Mouse (Mus musculus) heart, embryonic 16.5 days (tissue): ENCODE data around the gene Efcab9. TPM values are rescaled to one million over a fixed set of nuclear protein-coding genes. Genes with fewer than 3 reads are reported as not detected.

Experiments
- ATAC-seq: fragments of 200-750 bp; cut with Nextera tagmentation; replicated peaks from 2 replicates; pipeline ENCODE4 v1.8.0; 2017; ENCODE audit warnings: moderate number of reproducible peaks; ENCODE audit not compliant: insufficient read depth, low FRiP score; ENCODE audit errors: extremely low read depth
- H3K27ac ChIP-seq: fragments of 300-500 bp; sonication (generic); 2 replicates; pipeline ENCODE4 v1.5.1; 2014; ENCODE audit warnings: mild to moderate bottlenecking, low read length, control low read depth, moderate library complexity
- H3K27me3 ChIP-seq: fragments of 300-500 bp; sonication (generic); 2 replicates; pipeline ENCODE4 v1.6.1; 2014; ENCODE audit warnings: low read length, mixed read lengths; ENCODE audit not compliant: control insufficient read depth, insufficient read depth
- H3K36me3 ChIP-seq: fragments of 300-500 bp; sonication (generic); 2 replicates; pipeline ENCODE4 v1.6.1; 2014; ENCODE audit not compliant: control insufficient read depth, insufficient read depth
- H3K4me1 ChIP-seq: fragments of 300-500 bp; sonication (generic); 2 replicates; pipeline ENCODE4 v1.6.1; 2014; ENCODE audit warnings: low read length, mixed read lengths; ENCODE audit not compliant: control insufficient read depth, insufficient read depth
- H3K4me2 ChIP-seq: fragments of 300-500 bp; sonication (generic); 2 replicates; pipeline ENCODE4 v1.6.1; 2014; ENCODE audit warnings: low read depth, mild to moderate bottlenecking, control low read depth, low read length
- H3K4me3 ChIP-seq: fragments of 300-500 bp; sonication (generic); 2 replicates; pipeline ENCODE4 v1.5.1; 2014; ENCODE audit warnings: mild to moderate bottlenecking, control low read depth, low read length
- H3K9ac ChIP-seq: fragments of 300-500 bp; sonication (generic); 2 replicates; pipeline ENCODE4 v1.6.1; 2014; ENCODE audit warnings: low read length, control low read depth
- H3K9me3 ChIP-seq: fragments of 300-500 bp; sonication (generic); replicated peaks from 2 replicates; pipeline ENCODE4 v1.6.1; 2016; ENCODE audit warnings: low read length; ENCODE audit not compliant: control insufficient read depth
- WGBS: fragments of 180-500 bp; shearing (Covaris S2); extraction: QIAGEN DNeasy Blood & Tissue Kit; methylation state at CpG from one replicate; pipeline ENCODE4 v1.1.7; 2014; 5-methylcytosine and 5-hydroxymethylcytosine counted together
- polyA plus RNA-seq: library from polyadenylated mRNA; unstranded; fragments of >200 nt; fragmentation: Nextera tagmentation; extraction: Ambion mirVana; gene quantifications from 2 replicates; pipeline ENCODE4 v1.2.1, GENCODE M21; 2015

The Efcab9 gene
- polyA plus RNA-seq, 1 experiment from 2014 or later, result 0.56 TPM

DNA sequence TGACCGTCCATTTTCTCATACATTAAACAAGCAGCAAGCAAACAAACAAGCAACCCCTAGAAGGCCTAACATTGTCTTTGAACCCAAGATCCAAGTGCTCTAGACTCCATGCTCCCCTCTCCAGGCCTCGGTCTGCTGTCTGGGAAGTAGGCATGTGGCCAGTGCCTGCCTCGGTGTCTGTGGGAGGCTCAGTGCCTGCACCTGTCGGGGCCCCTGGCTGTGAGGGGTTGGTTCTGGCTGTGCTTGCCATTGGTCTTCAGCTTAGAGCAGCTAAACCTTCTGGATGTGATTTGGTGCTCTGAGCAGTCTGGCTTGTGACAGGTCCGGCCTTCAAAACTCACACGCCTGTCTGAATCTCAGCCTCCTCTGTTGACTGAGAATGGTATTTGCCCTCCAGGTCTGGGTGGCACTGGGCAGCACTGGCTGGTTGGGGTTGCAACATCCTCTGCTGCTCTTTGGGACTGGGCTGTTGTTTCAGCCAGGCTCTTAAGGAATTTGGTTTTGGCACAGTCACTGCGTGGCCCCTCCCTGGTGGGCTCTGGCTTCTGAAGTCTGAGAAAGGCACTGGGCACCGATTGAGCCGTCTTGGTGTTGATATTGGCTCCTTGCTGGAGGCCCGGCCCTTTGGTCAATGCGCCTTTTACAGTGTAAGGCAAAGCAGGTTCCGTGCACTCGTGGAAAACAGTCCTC lies 20.7 kb upstream of the Efcab9 start:
- peak; percentile 29; the same call in 1 of the 2 replicates for ATAC-seq
- Histone ChIP-seq H3K9ac (no peak overlapping the region; the same call in 1 of the 2 replicates), H3K27ac (peak overlapping the region; percentile 33), H3K9me3 (no peaks in the 10 kb centered on the region), H3K4me1 (peaks cover 45% of the 10 kb centered on the region), H3K36me3 (no peaks in the 10 kb centered on the region), H3K4me2 (0 out of 2 replicates have a peak overlapping the region, but pooled peaks have one; percentile 2), H3K27me3 (no peaks in the 10 kb centered on the region), H3K4me3 (no peak overlapping the region)
- WGBS, result 57% methylated on average over 13 of the region's 13 CpGs

DNA sequence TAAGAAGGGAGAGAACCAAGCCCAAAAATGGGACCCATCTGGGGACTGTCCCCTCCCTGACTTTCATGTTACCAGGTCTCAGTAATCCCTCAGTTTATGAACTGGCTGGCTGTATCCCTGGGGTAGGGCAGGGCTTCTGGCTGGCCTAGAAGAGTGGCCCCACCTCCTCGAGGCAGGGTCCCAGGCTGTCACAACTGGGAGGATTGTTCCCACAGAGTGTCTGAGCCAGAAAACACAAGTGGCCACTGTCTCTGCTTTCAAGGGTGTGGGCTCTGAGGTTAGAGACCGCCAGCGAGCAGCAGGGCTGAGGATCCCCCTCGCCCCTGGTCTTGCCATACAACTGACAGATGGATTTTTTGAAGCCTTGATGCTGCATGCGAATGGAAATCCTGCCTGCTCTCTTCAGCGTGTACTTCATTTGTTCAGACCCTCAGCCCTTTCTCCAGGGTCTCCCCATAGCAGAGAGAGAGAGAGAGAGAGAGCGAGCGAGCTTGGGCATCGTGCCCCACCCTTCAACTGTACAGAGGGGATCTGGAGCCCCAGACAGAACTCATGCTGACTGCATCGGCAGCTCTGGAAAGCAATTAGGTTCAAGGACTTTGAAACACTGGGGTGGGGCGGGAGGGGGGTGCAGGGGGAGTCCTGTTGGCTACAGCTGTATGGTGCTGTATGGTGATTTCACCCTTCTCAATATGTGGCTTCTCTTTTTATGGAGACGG lies 19.9 kb upstream of the Efcab9 start:
- H3K4me2 ChIP-seq, result no peak overlapping the region
- H3K4me1 ChIP-seq, result peaks cover 45% of the 10 kb centered on the region
- no peak overlapping the region for H3K9ac ChIP-seq
- H3K27ac ChIP-seq, result 0 out of 2 replicates have a peak overlapping the region, but pooled peaks have one; percentile 4
- no peaks in the 10 kb centered on the region for H3K36me3 ChIP-seq
- ATAC-seq, result no peak
- no peaks in the 10 kb centered on the region for H3K9me3 ChIP-seq
- H3K4me3 ChIP-seq, result no peak overlapping the region
- H3K27me3 ChIP-seq, result no peaks in the 10 kb centered on the region
- WGBS, result 61% methylated on average over 12 of the region's 12 CpGs

DNA sequence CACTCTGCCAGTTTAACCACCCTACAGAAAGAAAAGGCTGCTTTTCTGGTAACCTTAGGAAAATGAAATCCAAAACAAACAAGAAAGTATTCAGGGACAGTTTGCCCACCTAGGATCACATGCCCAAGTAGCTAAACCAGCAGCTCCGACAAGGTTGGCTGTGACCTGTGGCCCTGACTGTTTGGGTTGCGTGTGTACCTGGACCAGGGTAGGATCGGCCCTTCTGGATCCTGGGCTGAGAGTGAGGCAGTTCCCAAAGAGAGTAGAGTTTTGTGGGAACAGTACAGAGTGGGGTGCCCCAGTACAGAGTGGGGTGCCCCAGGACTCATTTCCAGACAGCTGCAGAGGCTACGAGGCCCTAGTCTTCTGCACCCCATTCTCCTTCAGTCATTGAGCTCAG lies 19.2 kb upstream of the Efcab9 start:
- no peak overlapping the region for H3K9ac ChIP-seq
- H3K4me2 ChIP-seq, result no peak overlapping the region
- no peak overlapping the region for H3K4me3 ChIP-seq
- H3K4me1 ChIP-seq, result peaks cover 45% of the 10 kb centered on the region
- H3K27me3 ChIP-seq, result no peaks in the 10 kb centered on the region
- no peaks in the 10 kb centered on the region for H3K36me3 ChIP-seq
- no peak overlapping the region for H3K27ac ChIP-seq
- no peaks in the 10 kb centered on the region for H3K9me3 ChIP-seq
- no peak for ATAC-seq
- 92% methylated on average over 4 of the region's 4 CpGs for WGBS

DNA sequence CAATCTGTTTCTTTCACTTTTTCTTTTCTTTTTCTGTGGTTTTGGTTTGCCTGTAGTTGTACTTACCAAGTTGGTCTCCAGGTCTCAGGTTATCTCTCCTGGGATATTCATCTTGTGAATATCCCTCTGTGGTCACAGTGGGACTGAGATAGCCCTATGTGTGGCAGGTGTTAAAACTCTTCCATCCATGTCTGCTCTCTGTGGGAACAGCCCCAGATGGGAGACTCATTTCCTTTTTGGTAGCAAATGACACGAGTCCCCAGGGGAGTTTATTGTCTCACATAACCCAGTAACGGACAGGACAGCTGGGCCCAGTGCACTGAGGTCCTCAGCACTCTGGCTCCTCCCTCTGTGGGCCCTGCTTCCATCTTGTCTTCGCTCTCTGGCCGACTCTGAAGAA lies 18.2 kb upstream of the Efcab9 start:
- no peak for ATAC-seq
- 66% methylated on average over 4 of the region's 4 CpGs for WGBS
- Histone ChIP-seq H3K4me3 (no peak overlapping the region), H3K4me1 (peaks cover 41% of the 10 kb centered on the region), H3K9me3 (no peaks in the 10 kb centered on the region), H3K4me2 (no peak overlapping the region), H3K36me3 (no peaks in the 10 kb centered on the region), H3K27ac (no peak overlapping the region), H3K27me3 (no peaks in the 10 kb centered on the region), H3K9ac (no peak overlapping the region)

DNA sequence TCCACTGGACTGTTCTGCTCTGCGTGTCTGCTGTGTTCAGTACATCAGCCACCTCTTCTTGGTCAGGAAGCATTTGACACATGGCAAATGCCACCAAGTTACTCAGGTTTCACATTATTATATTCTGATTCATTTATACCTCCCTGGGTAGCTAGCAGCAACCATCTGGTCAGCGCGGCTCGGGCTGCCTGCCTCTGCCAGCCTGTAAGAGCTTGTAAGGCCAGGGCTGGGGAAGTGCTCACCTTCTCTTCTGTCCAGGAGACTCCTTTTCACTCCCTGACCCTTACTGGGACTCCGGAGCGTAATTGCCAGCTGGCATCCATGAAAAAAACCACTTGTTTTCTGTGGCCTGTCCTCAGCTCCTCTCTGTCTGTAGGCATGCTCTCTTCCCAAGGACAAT lies 17.4 kb upstream of the Efcab9 start:
- Histone ChIP-seq H3K4me2 (no peak overlapping the region), H3K27me3 (no peaks in the 10 kb centered on the region), H3K27ac (no peak overlapping the region), H3K36me3 (no peaks in the 10 kb centered on the region), H3K4me1 (peaks cover 35% of the 10 kb centered on the region), H3K9ac (no peak overlapping the region), H3K9me3 (no peaks in the 10 kb centered on the region), H3K4me3 (no peak overlapping the region)
- ATAC-seq, result no peak
- 84% methylated on average over 6 of the region's 6 CpGs for WGBS

DNA sequence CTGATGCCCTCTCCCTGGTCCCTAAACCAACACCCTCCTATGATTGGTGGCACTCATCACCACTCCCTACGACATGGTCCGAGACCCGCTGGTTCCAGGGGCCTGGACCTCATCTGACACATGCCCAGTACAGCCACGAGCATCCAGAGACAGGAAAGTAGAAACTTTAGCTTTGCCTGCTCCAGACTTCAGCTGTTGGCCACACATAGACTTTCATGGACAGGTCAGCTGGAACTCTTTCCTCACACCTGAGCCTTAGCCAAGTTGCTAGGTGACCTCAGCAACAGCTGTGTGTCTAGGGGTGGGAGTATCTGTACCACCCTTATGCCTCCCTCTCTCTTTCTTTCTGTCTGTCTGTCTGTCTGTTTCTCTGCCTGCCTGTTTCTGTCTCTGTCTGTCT lies 16.4 kb upstream of the Efcab9 start:
- Histone ChIP-seq H3K27ac (no peak overlapping the region), H3K9ac (no peak overlapping the region), H3K36me3 (no peaks in the 10 kb centered on the region), H3K27me3 (no peaks in the 10 kb centered on the region), H3K9me3 (no peaks in the 10 kb centered on the region), H3K4me3 (no peak overlapping the region), H3K4me2 (no peak overlapping the region), H3K4me1 (peaks cover 25% of the 10 kb centered on the region)
- no peak for ATAC-seq
- WGBS, result 56% methylated on average over 4 of the region's 4 CpGs

DNA sequence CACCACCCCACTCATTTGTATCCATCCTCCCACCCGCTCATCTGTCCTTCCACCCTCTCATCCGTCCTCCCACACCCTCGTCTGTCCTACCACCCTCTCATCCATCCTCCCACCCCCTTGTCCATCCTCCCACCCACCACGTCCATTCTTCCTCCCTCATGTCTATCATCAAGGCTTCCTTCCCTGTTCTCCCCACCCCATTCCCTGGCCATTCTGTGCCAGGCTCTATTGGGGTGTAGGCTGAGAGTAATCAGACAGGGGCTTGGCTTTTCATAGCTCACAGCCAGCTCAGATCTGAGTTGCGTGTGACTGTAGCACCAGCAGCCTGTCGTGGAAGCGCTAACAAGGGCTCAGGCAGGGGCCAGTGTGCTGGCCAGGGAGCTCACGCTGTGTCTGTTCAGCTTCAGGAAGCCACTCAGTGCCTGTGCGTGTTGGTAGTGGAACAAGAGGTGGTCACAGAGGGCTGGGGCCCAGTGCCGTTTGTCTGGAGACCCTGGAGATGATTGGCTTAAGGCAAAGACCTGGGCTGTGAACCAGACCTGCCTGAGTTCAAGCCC lies 15.6 kb upstream of the Efcab9 start:
- H3K9ac ChIP-seq, result no peak overlapping the region
- no peaks in the 10 kb centered on the region for H3K27me3 ChIP-seq
- H3K27ac ChIP-seq, result no peak overlapping the region
- no peaks in the 10 kb centered on the region for H3K9me3 ChIP-seq
- WGBS, result 64% methylated on average over 10 of the region's 10 CpGs
- no peak for ATAC-seq
- no peaks in the 10 kb centered on the region for H3K36me3 ChIP-seq
- no peak overlapping the region for H3K4me2 ChIP-seq
- no peak overlapping the region for H3K4me3 ChIP-seq
- peaks cover 20% of the 10 kb centered on the region for H3K4me1 ChIP-seq

DNA sequence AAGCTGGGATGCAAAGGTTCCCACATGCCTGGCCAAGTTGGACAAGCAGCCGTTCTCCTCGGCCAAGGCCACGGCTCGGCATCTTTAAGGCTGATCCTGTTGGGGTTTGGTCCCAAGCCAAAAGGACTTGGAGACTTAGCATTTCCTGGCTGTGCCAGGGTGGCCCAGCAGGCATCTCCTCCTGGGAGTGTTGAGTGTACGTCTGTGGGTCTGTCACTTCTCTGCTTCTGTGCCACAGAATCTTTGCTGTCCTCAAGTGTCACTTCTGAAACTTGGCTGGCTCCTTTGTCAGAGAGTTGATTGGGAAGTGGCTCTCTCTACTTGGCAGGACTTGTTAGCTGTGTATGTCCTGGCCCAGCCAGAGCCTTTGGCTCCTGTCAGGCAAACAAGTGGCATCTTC lies 14.6 kb upstream of the Efcab9 start:
- WGBS, result 38% methylated on average over 5 of the region's 5 CpGs
- no peaks in the 10 kb centered on the region for H3K9me3 ChIP-seq
- ATAC-seq, result no peak
- no peak overlapping the region for H3K4me3 ChIP-seq
- H3K27me3 ChIP-seq, result no peaks in the 10 kb centered on the region
- H3K27ac ChIP-seq, result no peak overlapping the region
- no peak overlapping the region for H3K9ac ChIP-seq
- no peaks in the 10 kb centered on the region for H3K36me3 ChIP-seq
- peaks cover 12% of the 10 kb centered on the region for H3K4me1 ChIP-seq
- no peak overlapping the region for H3K4me2 ChIP-seq

DNA sequence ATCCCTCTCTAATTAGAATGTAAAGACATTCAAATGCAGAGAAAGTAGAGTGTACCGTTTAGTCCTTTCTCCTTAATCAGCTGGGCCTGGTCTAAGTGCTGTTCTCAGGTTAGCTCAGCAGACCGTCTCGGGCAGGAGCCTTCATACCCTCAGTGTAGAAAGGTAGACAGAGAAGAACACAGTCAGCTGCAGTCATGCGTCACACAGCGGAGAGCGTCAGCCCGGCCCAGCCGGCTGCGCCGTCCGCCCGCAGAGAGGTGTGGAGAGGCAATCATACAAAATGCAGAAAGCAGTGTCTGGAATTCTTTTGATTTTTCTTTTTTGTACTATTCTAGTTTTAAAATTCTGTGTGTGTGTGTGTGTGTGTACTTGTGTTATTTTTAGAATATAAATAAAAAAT lies 13.7 kb upstream of the Efcab9 start:
- peaks cover 12% of the 10 kb centered on the region for H3K4me1 ChIP-seq
- H3K9ac ChIP-seq, result no peak overlapping the region
- no peaks in the 10 kb centered on the region for H3K27me3 ChIP-seq
- no peak overlapping the region for H3K4me2 ChIP-seq
- ATAC-seq, result no peak
- no peaks in the 10 kb centered on the region for H3K36me3 ChIP-seq
- H3K4me3 ChIP-seq, result no peak overlapping the region
- H3K27ac ChIP-seq, result no peak overlapping the region
- H3K9me3 ChIP-seq, result no peaks in the 10 kb centered on the region
- WGBS, result 84% methylated on average over 12 of the region's 12 CpGs
